Mouse (Mus musculus): ENCODE measurements around the gene Orai3. TPM values are rescaled to one million over a fixed set of nuclear protein-coding genes. Genes with fewer than 3 reads are reported as not detected.

The Orai3 gene
- polyA plus RNA-seq, 1 experiment, result 21.3 TPM

GRCm38 (mm10) chr7:127745251-127745651 is 24.4 kb upstream of the Orai3 start:
- Histone ChIP-seq H3K27ac (ENCODE audit: insufficient read depth, low read depth, low read length) (peak overlapping the region; percentile 73), H3K27me3 (ENCODE audit: control insufficient read depth, insufficient read depth, low read length) (no peaks in the 10 kb centered on the region), H3K36me3 (ENCODE audit: control insufficient read depth, insufficient read depth, low read length) (peaks cover 10% of the 10 kb centered on the region), H3K4me3 (ENCODE audit: low read depth, low read length) (peak overlapping the region; percentile 96), H3K4me1 (ENCODE audit: control insufficient read depth, insufficient read depth, insufficient read length, low read length) (peaks cover 4% of the 10 kb centered on the region; the same call in 1 of the 2 replicates)
- WGBS, result under 1% methylated on average over 19 of the region's 19 CpGs
- TF ChIP-seq POLR2A (IDR thresholded peaks at IDR 0.05; ENCODE audit: low read depth, low read length) (no peak), CTCF (IDR thresholded peaks at IDR 0.05; ENCODE audit: extremely low read depth, insufficient read length, insufficient replicate concordance, low read depth, low read length) (0 out of 2 replicates have a peak, but pooled peaks have one; percentile 6)

GRCm38 (mm10) chr7:127745652-127746493 is 23.7 kb upstream of the Orai3 start:
- H3K4me1 ChIP-seq (ENCODE audit: control insufficient read depth, insufficient read depth, insufficient read length, low read length), result peaks cover 4% of the 10 kb centered on the region; the same call in 1 of the 2 replicates
- peak overlapping the region; percentile 73 for H3K27ac ChIP-seq (ENCODE audit: insufficient read depth, low read depth, low read length)
- H3K4me3 ChIP-seq (ENCODE audit: low read depth, low read length), result peak overlapping the region; percentile 96
- H3K27me3 ChIP-seq (ENCODE audit: control insufficient read depth, insufficient read depth, low read length), result no peaks in the 10 kb centered on the region
- WGBS, result under 1% methylated on average over 39 of the region's 39 CpGs
- TF ChIP-seq POLR2A (IDR thresholded peaks at IDR 0.05; ENCODE audit: low read depth, low read length), result peak; percentile 60
- TF ChIP-seq CTCF (IDR thresholded peaks at IDR 0.05; ENCODE audit: extremely low read depth, insufficient read length, insufficient replicate concordance, low read depth, low read length), result no peak
- H3K36me3 ChIP-seq (ENCODE audit: control insufficient read depth, insufficient read depth, low read length), result peaks cover 16% of the 10 kb centered on the region

GRCm38 (mm10) chr7:127746494-127747491 is 22.8 kb upstream of the Orai3 start:
- WGBS, result 2% methylated on average over 58 of the region's 62 CpGs
- no peak overlapping the region for H3K27ac ChIP-seq (ENCODE audit: insufficient read depth, low read depth, low read length)

GRCm38 (mm10) chr7:127747559-127748234 is 21.9 kb upstream of the Orai3 start:
- Histone ChIP-seq H3K27ac (ENCODE audit: insufficient read depth, low read depth, low read length) (no peak overlapping the region), H3K4me3 (ENCODE audit: low read depth, low read length) (no peak overlapping the region), H3K36me3 (ENCODE audit: control insufficient read depth, insufficient read depth, low read length) (peaks cover 32% of the 10 kb centered on the region), H3K4me1 (ENCODE audit: control insufficient read depth, insufficient read depth, insufficient read length, low read length) (peaks cover 4% of the 10 kb centered on the region; the same call in 1 of the 2 replicates), H3K27me3 (ENCODE audit: control insufficient read depth, insufficient read depth, low read length) (no peaks in the 10 kb centered on the region)
- 77% methylated on average over 6 of the region's 6 CpGs for WGBS
- TF ChIP-seq CTCF (IDR thresholded peaks at IDR 0.05; ENCODE audit: extremely low read depth, insufficient read length, insufficient replicate concordance, low read depth, low read length) (no peak), POLR2A (IDR thresholded peaks at IDR 0.05; ENCODE audit: low read depth, low read length) (no peak)

More at GRCm38 (mm10) chr7:127746494-127747491, 22.8 kb upstream of the Orai3 start:
- Histone ChIP-seq H3K4me3 (ENCODE audit: low read depth, low read length) (peak overlapping the region; percentile 96), H3K27me3 (ENCODE audit: control insufficient read depth, insufficient read depth, low read length) (no peaks in the 10 kb centered on the region), H3K4me1 (ENCODE audit: control insufficient read depth, insufficient read depth, insufficient read length, low read length) (peaks cover 4% of the 10 kb centered on the region; the same call in 1 of the 2 replicates), H3K36me3 (ENCODE audit: control insufficient read depth, insufficient read depth, low read length) (peaks cover 24% of the 10 kb centered on the region)
- TF ChIP-seq CTCF (IDR thresholded peaks at IDR 0.05; ENCODE audit: extremely low read depth, insufficient read length, insufficient replicate concordance, low read depth, low read length), result no peak
- TF ChIP-seq POLR2A (IDR thresholded peaks at IDR 0.05; ENCODE audit: low read depth, low read length), result no peak

GRCm38 (mm10) chr7:127748235-127748560 is 21.4 kb upstream of the Orai3 start:
- Histone ChIP-seq H3K27ac (ENCODE audit: insufficient read depth, low read depth, low read length) (no peak overlapping the region), H3K27me3 (ENCODE audit: control insufficient read depth, insufficient read depth, low read length) (no peaks in the 10 kb centered on the region), H3K4me3 (ENCODE audit: low read depth, low read length) (no peak overlapping the region), H3K4me1 (ENCODE audit: control insufficient read depth, insufficient read depth, insufficient read length, low read length) (peaks cover 4% of the 10 kb centered on the region; the same call in 1 of the 2 replicates), H3K36me3 (ENCODE audit: control insufficient read depth, insufficient read depth, low read length) (peaks cover 36% of the 10 kb centered on the region)
- TF ChIP-seq CTCF (IDR thresholded peaks at IDR 0.05; ENCODE audit: extremely low read depth, insufficient read length, insufficient replicate concordance, low read depth, low read length) (no peak), POLR2A (IDR thresholded peaks at IDR 0.05; ENCODE audit: low read depth, low read length) (no peak)
- 93% methylated on average over 28 of the region's 28 CpGs for WGBS

Measured in small intestine, adult 2 months (tissue).